Comparison of ENCODE assay signal across 7 mouse cellular contexts in genomic region chr5:140889539-140889938, GRCm38 (mm10). TPM values are rescaled to one million over a fixed set of nuclear protein-coding genes. Genes with fewer than 3 reads are reported as not detected.
DNase-seq lines count a peak whose midpoint lies in the region.

No protein-coding gene starts in this region.

- DNase-seq in left cerebral cortex, adult 18-20 months (ENCODE audit: low spot score in 2 of 2) = peak; percentile 11 to 34
- DNase-seq in left cerebral cortex, adult 11 months (ENCODE audit: low spot score) = no peak
- peak; percentile 86 for DNase-seq in WW6 (ENCODE audit: low read depth, low spot score)
- DNase-seq in embryo, embryonic 10 days (ENCODE audit: low spot score) = peak; percentile 58
- DNase-seq in kidney, adult 9 months = peak; percentile 42
- DNase-seq in lung, postnatal 10 days = peak; percentile 80
- peak; percentile 74 for DNase-seq in splenic B cell, adult 2 months (ENCODE audit: low read depth, low spot score)

- peaks cover 19% of the 10 kb centered on the region for H3K36me3 ChIP-seq in splenic B cell, adult 2 months (ENCODE audit: control insufficient read depth, insufficient read depth, low read length, poor library complexity, severe bottlenecking)

- no peaks in the 10 kb centered on the region for H3K27me3 ChIP-seq in splenic B cell, adult 2 months (ENCODE audit: control insufficient read depth, insufficient read depth, low read length, poor library complexity, severe bottlenecking)

RNA-seq across cellular contexts. Expression of gene Gna12, which starts 59.3 kb away (rescaled TPM):
- 10 to 100 TPM; 61.3 to 71.0 TPM for total RNA-seq in left cerebral cortex, adult 18-20 months (2021)
